Mouse (Mus musculus): ENCODE data around the gene P3h4. TPM values are rescaled to one million over a fixed set of nuclear protein-coding genes. Genes with fewer than 3 reads are reported as not detected.

The P3h4 gene
- polyA plus RNA-seq, 1 experiment from 2014 or later, result 58.1 TPM

GRCm38 (mm10) chr11:100423836-100424235 lies 9.2 kb upstream of the P3h4 start:
- H3K4me3 ChIP-seq (ENCODE audit: control insufficient read depth in 1 of 2, insufficient read depth in 1 of 2, low read depth in 1 of 2, low read length in 2 of 2), result no peak overlapping the region
- H3K9me3 ChIP-seq (ENCODE audit: control insufficient read depth, low read length), result no peaks in the 10 kb centered on the region
- peaks cover 13 to 15% of the 10 kb centered on the region in 2 experiments for H3K4me1 ChIP-seq (ENCODE audit: control insufficient read depth in 2 of 2, insufficient read depth in 2 of 2, low read length in 2 of 2)
- H3K36me3 ChIP-seq (ENCODE audit: control insufficient read depth, insufficient read depth, low read length), result peaks cover 58% of the 10 kb centered on the region
- H3K9ac ChIP-seq (ENCODE audit: low read length), result no peak overlapping the region
- no peak overlapping the region for H3K27ac ChIP-seq (replicated peaks in 1 of 2; ENCODE audit: control insufficient read depth in 1 of 2, insufficient read depth in 1 of 2, low read depth in 2 of 2, low read length in 2 of 2)
- no peaks in the 10 kb centered on the region for H3K27me3 ChIP-seq (ENCODE audit: control insufficient read depth, insufficient read depth, low read length)
- no peak for ATAC-seq (ENCODE audit: insufficient number of reproducible peaks, insufficient read depth, low FRiP score, low read depth)
- no peak overlapping the region for H3K4me2 ChIP-seq (ENCODE audit: low read length)
- 91% methylated on average over 7 of the region's 7 CpGs for WGBS

- Histone ChIP-seq H3K9ac (ENCODE audit: low read length) (no peak overlapping the region), H3K36me3 (ENCODE audit: control insufficient read depth, insufficient read depth, low read length) (peaks cover 59% of the 10 kb centered on the region), H3K27me3 (ENCODE audit: control insufficient read depth, insufficient read depth, low read length) (no peaks in the 10 kb centered on the region), H3K4me2 (ENCODE audit: low read length) (no peak overlapping the region), H3K4me3 (ENCODE audit: control insufficient read depth in 1 of 2, insufficient read depth in 1 of 2, low read depth in 1 of 2, low read length in 2 of 2) (no peak overlapping the region), H3K27ac (replicated peaks in 1 of 2; ENCODE audit: control insufficient read depth in 1 of 2, insufficient read depth in 1 of 2, low read depth in 2 of 2, low read length in 2 of 2) (no peak overlapping the region), H3K9me3 (ENCODE audit: control insufficient read depth, low read length) (no peaks in the 10 kb centered on the region), H3K4me1 (ENCODE audit: control insufficient read depth in 2 of 2, insufficient read depth in 2 of 2, low read length in 2 of 2) (peaks cover 8 to 17% of the 10 kb centered on the region in 2 experiments)
- WGBS, result 88% methylated on average over 8 of the region's 8 CpGs
- ATAC-seq (ENCODE audit: insufficient number of reproducible peaks, insufficient read depth, low FRiP score, low read depth), result no peak
Observed at GRCm38 (mm10) chr11:100421537-100421936, 6.9 kb upstream of the P3h4 start.

GRCm38 (mm10) chr11:100414914-100415822 lies 532 bp upstream of the P3h4 start, which contains the start of gene Fkbp10:
Fkbp10 (plus strand) TSS chr11:100415697.
- ATAC-seq (ENCODE audit: insufficient number of reproducible peaks, insufficient read depth, low FRiP score, low read depth), result peak; percentile 45
- H3K27ac ChIP-seq (replicated peaks in 1 of 2; ENCODE audit: control insufficient read depth in 1 of 2, insufficient read depth in 1 of 2, low read depth in 2 of 2, low read length in 2 of 2), result peak within 1 kb of the TSS; percentile 93 to 97
- peak within 1 kb of the TSS; percentile 84 for H3K4me2 ChIP-seq (ENCODE audit: low read length)
- under 1% methylated on average over 30 of the region's 31 CpGs for WGBS
- peak within 1 kb of the TSS; percentile 55 to 78 for H3K4me3 ChIP-seq (ENCODE audit: control insufficient read depth in 1 of 2, insufficient read depth in 1 of 2, low read depth in 1 of 2, low read length in 2 of 2)
- H3K9ac ChIP-seq (ENCODE audit: low read length), result peak within 1 kb of the TSS; percentile 88
- H3K36me3 ChIP-seq (ENCODE audit: control insufficient read depth, insufficient read depth, low read length), result peaks cover 33% of the 10 kb centered on the region
- H3K9me3 ChIP-seq (ENCODE audit: control insufficient read depth, low read length), result no peaks in the 10 kb centered on the region
- H3K4me1 ChIP-seq (ENCODE audit: control insufficient read depth in 2 of 2, insufficient read depth in 2 of 2, low read length in 2 of 2), result peaks cover 28 to 33% of the 10 kb centered on the region in 2 experiments
- H3K27me3 ChIP-seq (ENCODE audit: control insufficient read depth, insufficient read depth, low read length), result no peaks in the 10 kb centered on the region

GRCm38 (mm10) chr11:100413541-100413940 lies 1.1 kb downstream of the P3h4 start:
- Histone ChIP-seq H3K27ac (replicated peaks in 1 of 2; ENCODE audit: control insufficient read depth in 1 of 2, insufficient read depth in 1 of 2, low read depth in 2 of 2, low read length in 2 of 2) (peak overlapping the region; percentile 93 to 97; a peak in 3 of 4 replicates), H3K4me2 (ENCODE audit: low read length) (peak overlapping the region; percentile 84), H3K36me3 (ENCODE audit: control insufficient read depth, insufficient read depth, low read length) (peaks cover 42% of the 10 kb centered on the region), H3K27me3 (ENCODE audit: control insufficient read depth, insufficient read depth, low read length) (no peaks in the 10 kb centered on the region), H3K4me3 (ENCODE audit: control insufficient read depth in 1 of 2, insufficient read depth in 1 of 2, low read depth in 1 of 2, low read length in 2 of 2) (peak overlapping the region; percentile 55 to 78), H3K9me3 (ENCODE audit: control insufficient read depth, low read length) (no peaks in the 10 kb centered on the region), H3K9ac (ENCODE audit: low read length) (peak overlapping the region; percentile 88), H3K4me1 (ENCODE audit: control insufficient read depth in 2 of 2, insufficient read depth in 2 of 2, low read length in 2 of 2) (peaks cover 28 to 33% of the 10 kb centered on the region in 2 experiments)
- no peak for ATAC-seq (ENCODE audit: insufficient number of reproducible peaks, insufficient read depth, low FRiP score, low read depth)
- WGBS, result 51% methylated on average over 11 of the region's 11 CpGs

- 62% methylated on average over 11 of the region's 11 CpGs for WGBS
- H3K27me3 ChIP-seq (ENCODE audit: control insufficient read depth, insufficient read depth, low read length), result no peaks in the 10 kb centered on the region
- H3K9ac ChIP-seq (ENCODE audit: low read length), result peak overlapping the region; percentile 88; the same call in 1 of the 2 replicates
- peak overlapping the region; percentile 84 for H3K4me2 ChIP-seq (ENCODE audit: low read length)
- H3K4me3 ChIP-seq (ENCODE audit: control insufficient read depth in 1 of 2, insufficient read depth in 1 of 2, low read depth in 1 of 2, low read length in 2 of 2), result no peak overlapping the region
- H3K36me3 ChIP-seq (ENCODE audit: control insufficient read depth, insufficient read depth, low read length), result peaks cover 51% of the 10 kb centered on the region
- peaks cover 27 to 29% of the 10 kb centered on the region in 2 experiments for H3K4me1 ChIP-seq (ENCODE audit: control insufficient read depth in 2 of 2, insufficient read depth in 2 of 2, low read length in 2 of 2)
- H3K27ac ChIP-seq (replicated peaks in 1 of 2; ENCODE audit: control insufficient read depth in 1 of 2, insufficient read depth in 1 of 2, low read depth in 2 of 2, low read length in 2 of 2), result peak overlapping the region; percentile 14 to 31; a peak in 1 of 4 replicates
- no peaks in the 10 kb centered on the region for H3K9me3 ChIP-seq (ENCODE audit: control insufficient read depth, low read length)
- no peak for ATAC-seq (ENCODE audit: insufficient number of reproducible peaks, insufficient read depth, low FRiP score, low read depth)
Observed at GRCm38 (mm10) chr11:100411736-100412135, 2.9 kb downstream of the P3h4 start.

GRCm38 (mm10) chr11:100409686-100410085 lies 5.0 kb downstream of the P3h4 start:
- whole genome bisulfite sequencing, result 76% methylated on average over 3 of the region's 3 CpGs
- no peaks in the 10 kb centered on the region for H3K9me3 ChIP-seq (ENCODE audit: control insufficient read depth, low read length)
- H3K4me2 ChIP-seq (ENCODE audit: low read length), result no peak overlapping the region
- H3K4me3 ChIP-seq (ENCODE audit: control insufficient read depth in 1 of 2, insufficient read depth in 1 of 2, low read depth in 1 of 2, low read length in 2 of 2), result no peak overlapping the region
- H3K27me3 ChIP-seq (ENCODE audit: control insufficient read depth, insufficient read depth, low read length), result no peaks in the 10 kb centered on the region
- H3K9ac ChIP-seq (ENCODE audit: low read length), result no peak overlapping the region
- no peak overlapping the region for H3K27ac ChIP-seq (replicated peaks in 1 of 2; ENCODE audit: control insufficient read depth in 1 of 2, insufficient read depth in 1 of 2, low read depth in 2 of 2, low read length in 2 of 2)
- peaks cover 51% of the 10 kb centered on the region for H3K36me3 ChIP-seq (ENCODE audit: control insufficient read depth, insufficient read depth, low read length)
- no peak for ATAC-seq (ENCODE audit: insufficient number of reproducible peaks, insufficient read depth, low FRiP score, low read depth)
- H3K4me1 ChIP-seq (ENCODE audit: control insufficient read depth in 2 of 2, insufficient read depth in 2 of 2, low read length in 2 of 2), result peaks cover 21 to 22% of the 10 kb centered on the region in 2 experiments

- Histone ChIP-seq H3K4me1 (ENCODE audit: control insufficient read depth in 2 of 2, insufficient read depth in 2 of 2, low read length in 2 of 2) (peaks cover 28 to 30% of the 10 kb centered on the region in 2 experiments), H3K27me3 (ENCODE audit: control insufficient read depth, insufficient read depth, low read length) (no peaks in the 10 kb centered on the region), H3K4me3 (ENCODE audit: control insufficient read depth in 1 of 2, insufficient read depth in 1 of 2, low read depth in 1 of 2, low read length in 2 of 2) (no peak overlapping the region), H3K9me3 (ENCODE audit: control insufficient read depth, low read length) (no peaks in the 10 kb centered on the region), H3K4me2 (ENCODE audit: low read length) (no peak overlapping the region), H3K27ac (replicated peaks in 1 of 2; ENCODE audit: control insufficient read depth in 1 of 2, insufficient read depth in 1 of 2, low read depth in 2 of 2, low read length in 2 of 2) (no peak overlapping the region), H3K36me3 (ENCODE audit: control insufficient read depth, insufficient read depth, low read length) (peaks cover 51% of the 10 kb centered on the region), H3K9ac (ENCODE audit: low read length) (no peak overlapping the region)
- no peak for ATAC-seq (ENCODE audit: insufficient number of reproducible peaks, insufficient read depth, low FRiP score, low read depth)
- WGBS, result 89% methylated on average over 12 of the region's 12 CpGs
Observed at GRCm38 (mm10) chr11:100408835-100409462, 5.7 kb downstream of the P3h4 start.

All from heart, embryonic 14.5 days (tissue).